Mouse (Mus musculus): ENCODE measurements around the gene Bcl6.

Bcl6 gene

DNA sequence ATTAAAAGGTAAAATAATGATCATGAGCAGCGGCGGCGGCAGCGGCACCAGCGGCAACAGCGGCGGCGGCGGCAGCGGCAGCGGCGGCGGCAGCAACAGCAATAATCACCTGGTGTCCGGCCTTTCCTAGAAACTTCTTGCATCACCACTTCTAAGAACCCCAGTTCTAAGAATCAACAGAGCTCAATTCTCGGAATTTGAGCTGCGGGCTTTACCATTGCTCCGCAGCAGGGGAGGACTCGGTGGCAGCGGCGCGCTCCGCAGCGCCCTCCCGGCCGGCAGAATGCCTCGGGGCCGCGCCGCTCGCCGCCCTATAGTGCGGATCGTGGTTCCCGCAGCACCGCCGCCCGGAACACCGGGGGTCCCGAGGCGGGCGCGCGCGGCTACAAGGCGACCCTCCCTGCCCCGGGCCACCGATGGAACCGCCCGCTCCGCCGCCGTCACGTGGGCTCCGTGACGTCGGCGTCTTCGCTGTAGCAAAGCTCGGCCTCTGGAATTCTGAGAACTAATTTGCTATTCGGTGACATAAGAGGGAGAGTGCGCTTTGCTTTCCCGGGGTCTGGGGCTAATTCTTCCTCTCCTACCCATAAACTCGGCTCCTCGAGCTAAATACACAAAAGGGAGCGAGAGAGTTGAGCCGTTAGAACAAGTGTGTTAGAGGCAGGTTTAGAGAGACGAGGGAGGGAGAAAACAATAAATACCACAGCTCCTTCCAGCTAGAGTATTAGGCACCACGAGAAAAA, at the start of gene Bcl6, which contains the start of gene Gm37419:
Gene Bcl6 (minus strand): TSS at position 387 of the 743 bp plus-strand sequence.
Gene Gm37419 (plus strand): TSS at position 17 of the 743 bp plus-strand sequence.
- DNase-seq = peak; percentile 88

GRCm38 (mm10) chr16:24036398-24036797, 47.7 kb upstream of the Bcl6 start:
- no peak for DNase-seq

DNA sequence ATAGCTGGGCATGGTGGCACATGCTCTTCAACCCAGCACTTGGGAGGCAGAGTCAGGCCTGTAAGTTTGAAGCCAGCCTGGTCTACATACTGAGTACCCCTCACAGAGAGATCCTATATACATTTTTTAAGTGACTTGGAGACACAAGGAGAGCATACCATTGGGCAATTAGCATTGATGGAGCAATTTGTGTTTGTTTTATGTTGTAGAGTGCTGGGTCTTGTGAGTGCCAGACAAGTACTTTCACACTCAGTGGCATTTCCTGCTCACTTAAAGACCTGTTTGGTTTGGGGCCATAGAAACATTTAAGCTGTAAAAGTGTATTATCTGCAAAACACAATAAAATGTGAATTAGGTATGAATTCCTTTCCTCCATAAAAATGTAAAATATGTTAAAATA, 47.1 kb upstream of the Bcl6 start:
- no peak for DNase-seq

GRCm38 (mm10) chr16:24034450-24034849, 45.8 kb upstream of the Bcl6 start:
- no peak for DNase-seq

- no peak for DNase-seq
Measured at GRCm38 (mm10) chr16:24033259-24033658, 44.6 kb upstream of the Bcl6 start.

DNA sequence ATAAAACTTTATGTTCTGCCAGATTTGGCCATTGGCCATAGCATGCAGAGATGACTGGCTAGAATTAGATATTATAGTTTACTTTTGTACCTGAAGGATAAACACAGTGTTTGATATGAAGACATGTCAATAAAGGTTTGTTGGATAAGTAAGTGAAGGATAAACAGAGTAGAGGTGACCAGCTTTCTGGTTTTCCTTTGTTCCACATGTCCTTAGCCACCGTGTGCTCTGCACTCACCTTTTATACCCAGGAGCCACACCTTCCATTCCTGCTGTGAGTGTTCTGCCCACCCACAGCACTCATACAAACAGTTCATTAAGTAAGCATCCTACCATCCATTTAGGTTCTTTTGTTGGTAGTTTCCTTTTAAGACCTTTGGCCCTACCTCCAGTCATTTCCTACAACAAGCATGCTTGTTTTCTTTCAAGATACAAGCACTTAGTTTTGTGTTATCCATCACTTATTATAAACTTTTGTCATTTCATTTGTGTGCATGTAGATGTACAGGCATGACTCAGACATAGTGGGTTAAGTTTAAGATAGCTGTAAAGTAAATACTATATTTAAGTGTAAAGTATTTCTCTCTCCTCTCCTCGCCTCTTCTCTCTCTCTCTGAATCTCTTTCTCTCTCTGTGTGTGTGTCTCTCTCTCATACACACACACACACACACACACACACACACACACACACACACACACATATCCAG, 41.5 kb upstream of the Bcl6 start:
- no peak for DNase-seq

GRCm38 (mm10) chr16:24025442-24025841, 36.8 kb upstream of the Bcl6 start:
- no peak for DNase-seq

DNA sequence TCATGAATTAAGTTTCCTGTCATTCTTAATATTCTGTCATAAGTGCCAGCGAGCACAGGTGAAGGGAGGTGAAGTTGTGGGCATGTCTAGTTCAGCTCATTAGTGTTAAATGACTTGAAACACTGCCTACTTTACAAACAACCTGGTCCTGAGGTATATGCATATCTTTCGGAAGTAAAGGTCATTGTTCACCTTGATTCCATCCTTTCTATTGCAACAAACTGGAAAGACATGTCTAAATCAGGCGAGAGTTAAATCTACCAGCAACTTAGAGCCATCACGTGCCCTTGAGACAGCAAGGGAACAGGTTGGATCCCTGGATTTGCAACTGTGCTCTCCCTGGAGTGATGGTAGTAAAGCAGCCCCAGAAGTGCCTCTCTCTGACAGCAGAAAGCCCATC, 34.0 kb upstream of the Bcl6 start:
- no peak for DNase-seq

GRCm38 (mm10) chr16:24021722-24022121, 33.1 kb upstream of the Bcl6 start:
- peak; percentile 38 for DNase-seq

GRCm38 (mm10) chr16:24016742-24017141, 28.1 kb upstream of the Bcl6 start:
- no peak for DNase-seq

DNA sequence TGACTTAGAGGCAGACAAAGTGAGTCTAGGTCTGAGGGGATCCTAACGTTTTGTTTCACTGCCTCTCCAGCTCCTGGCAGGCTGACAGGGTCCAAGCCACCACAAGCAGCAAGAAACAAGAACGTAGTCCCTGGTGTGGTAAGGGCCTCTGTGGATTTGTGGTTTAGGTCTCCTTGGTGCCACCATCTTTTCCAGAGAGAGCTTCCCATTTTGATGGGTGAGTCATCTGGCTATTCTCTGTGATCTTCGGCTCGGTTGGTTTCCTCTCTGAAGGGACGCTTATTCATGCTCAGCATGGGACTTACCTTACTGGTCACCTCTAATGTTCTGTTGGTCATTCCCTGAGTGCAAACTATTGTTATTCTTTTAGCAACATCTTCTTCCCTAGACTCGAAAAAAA, 27.6 kb upstream of the Bcl6 start:
- DNase-seq = no peak

DNA sequence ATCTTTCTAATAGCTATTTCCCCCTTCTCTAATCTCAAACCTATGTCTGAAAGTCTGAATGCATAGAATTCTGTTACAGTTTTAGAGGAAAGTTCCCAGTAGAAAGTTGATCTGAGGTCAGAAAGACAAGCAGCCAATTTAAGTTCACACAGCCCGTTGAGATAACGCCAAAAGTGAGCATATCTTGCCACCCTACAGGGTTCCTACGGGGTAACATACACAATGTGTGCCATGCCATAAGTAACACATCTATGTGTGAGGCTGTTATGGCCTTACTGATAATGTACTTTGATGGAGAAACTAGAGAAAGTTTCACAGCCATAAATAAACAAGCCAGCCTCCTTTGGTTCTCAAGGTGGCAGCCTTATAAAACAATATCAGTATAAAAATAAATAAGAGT, 25.7 kb upstream of the Bcl6 start:
- DNase-seq = no peak

DNA sequence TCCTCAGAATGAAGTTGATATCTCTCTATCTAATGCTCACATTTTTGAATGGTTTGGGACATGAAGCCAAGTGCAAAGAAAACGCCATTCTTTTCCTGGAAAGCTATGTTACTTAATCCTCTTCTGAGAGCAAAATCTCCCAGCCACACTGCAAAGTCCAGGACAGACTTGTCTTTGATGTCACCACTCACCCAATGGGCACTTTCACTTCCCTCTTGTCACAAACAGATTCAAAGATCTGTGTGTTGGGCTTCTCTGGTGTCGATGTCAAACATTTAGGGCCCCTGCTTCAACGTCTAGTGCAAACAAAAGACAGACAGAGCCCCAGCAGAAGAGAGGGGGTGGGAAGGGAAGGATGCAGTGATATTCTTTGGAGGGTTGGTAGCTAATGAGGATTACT, 23.4 kb upstream of the Bcl6 start:
- no peak for DNase-seq

- no peak for DNase-seq
Measured at GRCm38 (mm10) chr16:24011306-24011705, 22.7 kb upstream of the Bcl6 start.

DNA sequence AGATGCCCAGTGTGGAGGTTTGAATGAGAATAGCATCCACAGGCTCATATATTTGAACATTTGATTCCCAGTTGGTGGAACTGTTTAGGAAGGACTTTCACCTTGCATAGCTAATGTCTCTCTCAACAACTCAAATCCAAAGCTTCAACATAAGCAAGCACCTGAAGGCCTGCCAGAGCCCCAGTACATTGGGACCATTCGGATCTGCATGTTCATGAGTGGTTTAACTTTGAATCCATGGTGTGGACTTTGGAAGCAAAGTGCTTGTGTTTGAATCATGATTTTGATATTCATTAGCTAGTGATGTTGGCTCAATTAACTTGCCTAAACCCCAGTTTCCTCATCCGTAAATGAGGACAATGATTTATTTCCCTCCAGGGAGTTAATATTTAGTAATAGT, 21.2 kb upstream of the Bcl6 start:
- DNase-seq = no peak

- DNase-seq = no peak
Measured at GRCm38 (mm10) chr16:24005928-24006327, 17.3 kb upstream of the Bcl6 start.

GRCm38 (mm10) chr16:23997912-23998311, 9.3 kb upstream of the Bcl6 start:
- no peak for DNase-seq

DNA sequence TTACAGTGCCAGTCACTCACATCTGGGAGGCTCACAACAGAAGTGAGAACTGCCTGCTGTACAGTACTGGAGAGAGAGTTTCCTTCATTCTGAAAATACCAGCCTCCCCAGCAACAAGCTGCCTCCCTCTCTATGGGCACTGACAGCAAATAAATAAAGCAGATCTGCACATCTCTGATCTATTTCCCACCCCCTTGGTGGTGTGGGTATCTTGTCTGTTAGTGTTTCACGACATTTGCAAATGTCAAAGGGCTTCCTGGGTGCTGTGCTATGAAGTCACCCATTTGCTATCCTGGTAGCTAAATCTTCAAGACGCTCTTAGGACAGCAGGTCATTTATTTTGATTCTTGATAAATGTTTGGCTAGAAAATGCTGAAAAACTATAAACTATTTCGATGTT, 8.6 kb upstream of the Bcl6 start:
- peak; percentile 6 for DNase-seq

DNA sequence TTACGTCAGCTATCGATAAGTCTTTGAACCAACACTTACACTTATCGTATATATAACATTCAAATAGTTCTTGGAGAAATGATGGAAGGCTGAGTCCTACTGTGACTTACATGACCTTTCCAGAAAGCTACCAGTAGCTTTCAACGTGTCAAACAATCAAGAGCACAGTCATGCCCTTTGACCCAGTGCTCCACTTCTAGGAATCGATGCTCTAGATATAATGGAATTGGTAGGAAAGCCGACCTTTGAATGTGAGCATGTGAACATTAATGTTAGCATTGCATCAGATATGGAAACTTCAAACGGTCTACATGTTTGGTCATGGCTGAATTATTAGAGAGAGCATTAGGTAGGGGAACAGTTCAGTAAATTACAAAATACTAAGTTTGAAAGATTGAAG, 7.7 kb upstream of the Bcl6 start:
- DNase-seq = no peak

- peak; percentile 12 for DNase-seq
Measured at GRCm38 (mm10) chr16:23993351-23994321, 5.0 kb upstream of the Bcl6 start.

DNA sequence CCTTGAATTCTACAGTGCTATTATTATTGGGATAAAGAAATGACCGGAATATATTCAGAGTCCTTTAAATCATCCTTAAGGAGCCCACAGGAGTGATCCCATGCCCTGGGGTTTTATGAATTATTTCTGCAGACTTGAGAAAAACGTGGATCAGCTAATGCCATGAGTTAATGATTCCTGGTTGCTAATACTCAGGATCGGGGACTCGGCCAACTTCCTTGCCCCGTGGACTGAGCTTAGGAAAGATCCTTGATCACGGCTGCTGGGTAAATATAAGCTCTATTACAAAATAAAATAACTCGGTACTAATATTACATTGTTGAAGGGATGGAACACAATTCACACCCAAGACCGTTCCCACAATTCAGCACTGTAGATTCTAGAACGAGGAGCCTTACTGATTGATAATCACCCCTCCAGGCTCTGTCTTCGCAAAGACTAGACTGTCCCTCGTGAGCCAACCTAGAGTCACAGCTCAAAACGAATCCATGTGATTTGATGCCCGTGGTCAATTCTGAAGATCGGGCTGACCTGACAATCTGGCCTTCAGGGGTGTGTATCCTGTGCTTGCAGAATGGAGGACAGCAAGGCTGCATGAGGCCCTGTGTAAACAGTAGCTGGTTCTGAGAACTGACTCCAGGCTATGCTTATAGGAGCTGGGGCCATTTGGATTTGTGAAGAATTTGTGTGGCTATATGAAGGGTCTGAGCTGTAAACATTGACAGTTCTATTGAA, 3.4 kb upstream of the Bcl6 start:
- DNase-seq = peak; percentile 20

- peak; percentile 98 for DNase-seq
Measured at GRCm38 (mm10) chr16:23991170-23991569, 2.5 kb upstream of the Bcl6 start.
